Mouse (Mus musculus) lung, embryonic 16.5 days (tissue): ENCODE measurements at regions not wholly inside any gene's neighbourhood (a gene's known extent, or its start where the extent isn't known, plus 50 kb on each side); places are given as distances from the start of the nearest gene placed in this dataset.

ENCODE experiments used
- ATAC-seq: fragments of 200-750 bp; cut with Nextera tagmentation; 2 replicates; pipeline ENCODE4 v1.8.0; 2017; ENCODE audit warnings: low read depth, mild to moderate bottlenecking, moderate library complexity
- H3K27ac ChIP-seq: fragments of 300-500 bp; sonication (generic); 2 replicates; pipeline ENCODE4 v1.5.1; 2014; ENCODE audit warnings: mild to moderate bottlenecking, control low read depth, low read length
- H3K27me3 ChIP-seq: fragments of 300-500 bp; sonication (generic); 2 replicates; pipeline ENCODE4 v1.6.1; 2014; ENCODE audit warnings: low read depth, low read length, mixed read lengths; ENCODE audit not compliant: control insufficient read depth, insufficient read depth
- H3K36me3 ChIP-seq: fragments of 300-500 bp; sonication (generic); 2 replicates; pipeline ENCODE4 v1.6.1; 2014; ENCODE audit warnings: low read length; ENCODE audit not compliant: control insufficient read depth, insufficient read depth
- H3K4me1 ChIP-seq: fragments of 300-500 bp; sonication (generic); replicated peaks from 2 replicates; pipeline ENCODE4 v1.6.1; 2014; ENCODE audit warnings: low read length, mixed read lengths; ENCODE audit not compliant: control insufficient read depth, insufficient read depth
- H3K4me2 ChIP-seq: fragments of 300-500 bp; sonication (generic); 2 replicates; pipeline ENCODE4 v1.6.1; 2014; ENCODE audit warnings: low read depth, low read length, control low read depth
- H3K4me3 ChIP-seq: fragments of 300-500 bp; sonication (generic); 2 replicates; pipeline ENCODE4 v1.5.1; 2014; ENCODE audit warnings: mild to moderate bottlenecking, low read length, control low read depth
- H3K9ac ChIP-seq: fragments of 300-500 bp; sonication (generic); 2 replicates; pipeline ENCODE4 v1.6.1; 2014; ENCODE audit warnings: low read length, control low read depth
- H3K9me3 ChIP-seq: fragments of 300-500 bp; sonication (generic); 2 replicates; pipeline ENCODE4 v1.6.1; 2016; ENCODE audit warnings: low read length; ENCODE audit not compliant: control insufficient read depth
- WGBS: fragments of 180-500 bp; shearing (Covaris S2); extraction: QIAGEN DNeasy Blood & Tissue Kit; methylation state at CpG from one replicate; pipeline ENCODE4 v1.1.7; 2014; 5-methylcytosine and 5-hydroxymethylcytosine counted together

DNA sequence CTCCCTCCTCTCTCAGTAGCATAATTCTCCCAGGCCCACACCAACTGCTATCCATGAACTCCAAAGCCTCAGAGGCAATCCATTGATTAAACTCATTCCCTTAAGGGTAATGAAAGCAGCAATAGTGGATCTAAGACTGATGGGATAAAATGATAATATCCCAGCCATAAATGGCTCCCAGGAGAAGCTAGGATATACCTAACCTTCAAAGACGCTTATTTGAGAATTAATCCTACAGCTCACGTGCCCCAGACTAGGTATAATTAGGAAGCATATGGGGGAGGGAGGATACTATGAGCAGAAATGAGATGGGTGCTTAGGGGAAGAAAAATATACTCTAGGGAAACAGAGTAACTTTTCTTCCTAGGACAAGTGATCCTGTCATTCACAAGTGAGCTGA lies 52.8 kb upstream of the Rnf32 start:
- ATAC-seq = no peak
- Histone ChIP-seq H3K9me3 (no peaks in the 10 kb centered on the region), H3K36me3 (no peaks in the 10 kb centered on the region), H3K4me3 (no peak overlapping the region), H3K4me1 (no peaks in the 10 kb centered on the region), H3K27ac (no peak overlapping the region), H3K9ac (no peak overlapping the region), H3K4me2 (no peak overlapping the region), H3K27me3 (no peaks in the 10 kb centered on the region)
- 82% methylated on average over 2 of the region's 2 CpGs for WGBS

- Histone ChIP-seq H3K9ac (no peak overlapping the region), H3K4me1 (no peaks in the 10 kb centered on the region), H3K4me3 (no peak overlapping the region), H3K27ac (no peak overlapping the region), H3K36me3 (no peaks in the 10 kb centered on the region), H3K9me3 (no peaks in the 10 kb centered on the region), H3K4me2 (no peak overlapping the region), H3K27me3 (no peaks in the 10 kb centered on the region)
- no peak for ATAC-seq
- WGBS = 72% methylated on average over 13 of the region's 13 CpGs
These were observed 53.3 kb upstream of the Rnf32 start for GRCm38 (mm10) chr5:29142502-29142901.

DNA sequence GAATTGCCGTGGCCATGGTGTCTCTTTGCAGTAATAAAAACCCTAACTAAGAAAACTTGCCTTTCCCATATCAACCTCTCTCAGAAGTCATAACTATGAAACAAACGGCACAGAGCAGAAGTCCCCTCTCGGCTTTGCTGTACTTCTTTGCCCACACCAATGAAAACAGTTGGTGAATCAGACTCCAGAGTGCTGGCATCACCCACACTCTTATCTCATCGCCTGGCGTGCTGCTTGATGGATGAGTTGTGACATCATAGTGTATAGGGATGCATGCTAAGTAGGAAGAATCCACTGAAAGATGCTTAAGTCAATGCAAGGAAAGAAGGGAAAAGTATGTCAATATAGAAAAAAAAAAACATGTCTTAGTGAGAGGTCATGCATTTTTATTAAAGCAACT lies 58.3 kb upstream of the Rnf32 start:
- no peaks in the 10 kb centered on the region for H3K36me3 ChIP-seq
- no peaks in the 10 kb centered on the region for H3K4me1 ChIP-seq
- H3K9me3 ChIP-seq = no peaks in the 10 kb centered on the region
- 49% methylated on average over 5 of the region's 5 CpGs for WGBS
- H3K4me3 ChIP-seq = no peak overlapping the region
- H3K27me3 ChIP-seq = no peaks in the 10 kb centered on the region
- no peak overlapping the region for H3K9ac ChIP-seq
- H3K27ac ChIP-seq = no peak overlapping the region
- no peak for ATAC-seq
- H3K4me2 ChIP-seq = no peak overlapping the region

DNA sequence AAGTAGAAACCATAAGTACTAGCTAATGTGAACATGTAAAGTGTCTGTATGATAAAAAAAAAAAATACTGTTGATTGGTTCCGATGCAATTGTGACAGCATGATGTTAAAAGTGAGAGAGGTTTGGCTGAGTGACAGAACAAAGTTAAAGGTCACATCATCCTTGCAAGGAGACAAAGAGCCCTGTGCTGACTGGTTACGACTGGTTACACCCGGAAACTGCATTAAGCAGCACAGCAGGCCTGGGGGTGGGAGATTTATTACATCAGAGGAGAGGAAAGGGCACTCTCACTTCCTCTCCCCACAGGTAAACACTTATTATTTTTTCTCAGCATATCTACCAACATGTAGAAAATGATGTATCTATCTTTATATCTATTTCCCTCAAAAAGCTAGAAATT lies 63.5 kb upstream of the Rnf32 start:
- Histone ChIP-seq H3K9ac (no peak overlapping the region), H3K4me3 (no peak overlapping the region), H3K27me3 (no peaks in the 10 kb centered on the region), H3K4me2 (no peak overlapping the region), H3K27ac (no peak overlapping the region), H3K4me1 (no peaks in the 10 kb centered on the region), H3K9me3 (no peaks in the 10 kb centered on the region), H3K36me3 (no peaks in the 10 kb centered on the region)
- ATAC-seq = no peak
- WGBS = 26% methylated on average over 3 of the region's 3 CpGs

DNA sequence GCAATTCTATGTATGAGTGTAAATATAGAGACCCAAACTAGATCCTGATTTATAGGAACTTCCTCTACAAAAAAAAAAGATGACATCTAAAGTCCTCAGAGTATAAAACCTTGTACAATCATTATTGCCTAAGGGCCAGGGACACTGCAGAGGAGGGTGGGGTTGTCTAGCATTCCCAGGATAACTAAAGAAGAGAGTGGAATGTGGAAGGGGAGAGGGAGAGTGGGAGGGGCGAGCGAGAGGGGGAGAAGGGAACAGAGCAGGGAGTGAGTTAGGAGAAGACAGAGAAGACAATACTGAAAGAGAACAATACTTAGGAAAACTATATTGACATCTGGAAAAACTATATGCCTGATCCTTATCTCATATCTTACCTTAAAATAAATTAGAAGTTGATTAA lies 64.0 kb upstream of the Rnf32 start:
- no peak overlapping the region for H3K4me3 ChIP-seq
- H3K9ac ChIP-seq = no peak overlapping the region
- no peaks in the 10 kb centered on the region for H3K9me3 ChIP-seq
- WGBS = 37% methylated on average over 2 of the region's 2 CpGs
- H3K4me2 ChIP-seq = no peak overlapping the region
- H3K36me3 ChIP-seq = no peaks in the 10 kb centered on the region
- ATAC-seq = no peak
- H3K4me1 ChIP-seq = no peaks in the 10 kb centered on the region
- H3K27me3 ChIP-seq = no peaks in the 10 kb centered on the region
- H3K27ac ChIP-seq = no peak overlapping the region

- no peak for ATAC-seq
These were observed 66.1 kb upstream of the Rnf32 start for GRCm38 (mm10) chr5:29129724-29130123.

GRCm38 (mm10) chr5:29116942-29117341 lies 78.8 kb upstream of the Rnf32 start:
- Histone ChIP-seq H3K4me3 (no peak overlapping the region), H3K9me3 (no peaks in the 10 kb centered on the region), H3K9ac (no peak overlapping the region), H3K27me3 (no peaks in the 10 kb centered on the region), H3K4me2 (no peak overlapping the region), H3K4me1 (no peaks in the 10 kb centered on the region), H3K36me3 (no peaks in the 10 kb centered on the region), H3K27ac (no peak overlapping the region)
- 43% methylated on average over 2 of the region's 2 CpGs for WGBS
- ATAC-seq = no peak

More at GRCm38 (mm10) chr5:29129724-29130123, 66.1 kb upstream of the Rnf32 start:
- no peak overlapping the region for H3K9ac ChIP-seq
- H3K36me3 ChIP-seq = no peaks in the 10 kb centered on the region
- H3K4me3 ChIP-seq = no peak overlapping the region
- H3K4me2 ChIP-seq = no peak overlapping the region
- H3K9me3 ChIP-seq = no peaks in the 10 kb centered on the region
- no peak overlapping the region for H3K27ac ChIP-seq
- no peaks in the 10 kb centered on the region for H3K4me1 ChIP-seq
- no peaks in the 10 kb centered on the region for H3K27me3 ChIP-seq
- WGBS = 55% methylated on average over 3 of the region's 3 CpGs

DNA sequence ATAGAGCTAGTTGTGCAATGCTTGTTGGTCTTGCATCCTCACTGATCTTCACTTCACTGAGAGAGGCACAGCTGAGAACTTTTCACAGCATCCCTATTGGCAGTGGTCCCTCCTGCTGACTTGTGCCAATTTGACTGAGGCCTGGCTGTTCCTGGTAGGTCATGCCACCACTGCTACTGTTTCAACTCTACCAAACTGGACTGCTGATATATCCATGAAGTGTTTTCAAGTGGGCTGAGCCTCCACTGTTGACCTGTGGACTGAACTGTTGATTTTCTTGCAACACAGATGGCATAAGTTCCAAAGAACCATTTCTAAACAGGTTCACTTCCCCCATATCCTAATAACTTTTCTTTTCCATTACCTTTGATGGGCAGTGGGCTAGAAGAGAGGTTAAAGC lies 83.3 kb upstream of the Rnf32 start:
- Histone ChIP-seq H3K4me2 (no peak overlapping the region), H3K9me3 (no peaks in the 10 kb centered on the region), H3K27me3 (no peaks in the 10 kb centered on the region), H3K27ac (no peak overlapping the region), H3K9ac (no peak overlapping the region), H3K4me1 (no peaks in the 10 kb centered on the region), H3K4me3 (no peak overlapping the region), H3K36me3 (no peaks in the 10 kb centered on the region)
- ATAC-seq = no peak

DNA sequence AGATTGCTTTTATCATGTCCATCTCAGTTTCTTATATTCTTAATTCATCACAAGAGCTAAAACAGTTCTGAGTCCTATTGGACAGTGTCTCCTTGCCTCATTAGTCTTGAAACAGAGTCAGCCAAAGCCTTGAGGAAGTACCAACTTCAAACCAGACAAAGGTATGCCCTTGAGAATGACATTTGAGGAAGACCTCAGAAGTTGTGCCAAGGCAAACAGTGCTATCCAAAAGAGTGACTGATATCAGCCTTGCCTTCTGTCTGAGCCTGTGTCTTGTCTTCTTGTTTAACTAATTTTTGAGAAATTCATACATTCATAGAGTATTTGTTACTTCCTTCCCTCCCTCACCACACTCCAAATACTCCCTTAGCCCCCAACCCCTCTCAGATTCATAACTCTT lies 88.5 kb upstream of the Rnf32 start:
- Histone ChIP-seq H3K4me1 (no peaks in the 10 kb centered on the region), H3K27me3 (no peaks in the 10 kb centered on the region), H3K9me3 (no peaks in the 10 kb centered on the region), H3K9ac (no peak overlapping the region), H3K4me2 (no peak overlapping the region), H3K4me3 (no peak overlapping the region), H3K36me3 (no peaks in the 10 kb centered on the region), H3K27ac (no peak overlapping the region)
- no peak for ATAC-seq

DNA sequence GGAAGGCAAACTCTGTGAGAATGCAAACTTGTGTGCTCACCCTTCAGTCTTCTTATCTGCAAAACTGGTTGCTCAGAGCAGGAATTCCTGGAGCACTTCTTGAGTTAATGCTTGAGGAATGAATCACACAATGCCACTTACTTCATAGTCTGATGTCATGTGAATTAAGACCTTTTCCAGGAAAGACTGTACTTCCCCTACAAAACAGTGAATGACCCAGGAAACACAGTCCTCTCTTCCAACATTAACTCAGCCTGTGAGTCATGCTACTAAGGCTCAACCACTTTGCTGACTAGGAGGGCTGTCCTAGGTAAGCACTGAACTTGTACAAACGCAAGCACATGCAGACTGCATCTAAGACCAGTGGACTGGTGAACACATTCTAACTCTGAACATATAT lies 112.5 kb upstream of the Rnf32 start:
- no peaks in the 10 kb centered on the region for H3K36me3 ChIP-seq
- no peak overlapping the region for H3K4me3 ChIP-seq
- no peak overlapping the region for H3K27ac ChIP-seq
- no peak overlapping the region for H3K9ac ChIP-seq
- H3K4me1 ChIP-seq = peaks cover 6% of the 10 kb centered on the region
- peak; percentile 62 for ATAC-seq
- 44% methylated on average over 1 of the region's 1 CpGs for WGBS
- no peaks in the 10 kb centered on the region for H3K9me3 ChIP-seq
- H3K4me2 ChIP-seq = no peak overlapping the region
- no peaks in the 10 kb centered on the region for H3K27me3 ChIP-seq
